Mouse (Mus musculus) spleen, adult 2 months (tissue): ENCODE results near the gene Hnrnph1.

ENCODE experiments used
- CTCF ChIP-seq: fragments of 200-500 bp; IDR thresholded peaks from 2 replicates; pipeline ENCODE4 v1.5.1; 2011; ENCODE audit warnings: mild to moderate bottlenecking, inconsistent platforms; ENCODE audit not compliant: insufficient read depth, insufficient read length, insufficient replicate concordance; ENCODE audit errors: extremely low read depth
- POLR2A ChIP-seq: fragments of 200-500 bp; IDR thresholded peaks from 2 replicates; pipeline ENCODE4 v1.6.1; 2011; ENCODE audit warnings: low read depth, low read length, inconsistent platforms

DNA sequence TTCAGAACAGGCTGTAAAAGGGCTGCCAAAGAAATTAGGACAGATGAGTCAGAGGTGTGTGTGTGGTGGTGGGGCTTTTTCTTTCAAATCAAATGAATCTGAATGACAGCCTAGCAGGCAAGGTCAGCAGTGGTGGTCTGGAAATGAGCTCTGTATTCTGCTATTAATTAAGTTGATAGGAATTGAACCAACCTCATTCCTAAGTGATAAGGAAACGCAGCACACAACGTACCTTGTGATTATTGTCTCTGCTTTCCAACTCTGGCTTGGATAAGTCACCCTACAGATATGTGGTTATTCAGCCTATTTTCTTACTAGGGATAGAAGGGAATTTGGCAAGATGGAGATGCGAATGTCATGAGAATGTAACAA lies 55.3 kb downstream of the Hnrnph1 start:
- TF ChIP-seq POLR2A (no peak), CTCF (no peak)
